Mouse (Mus musculus): Measurements from ENCODE around the gene Celsr1. TPM values are rescaled to one million over a fixed set of nuclear protein-coding genes. Genes with fewer than 3 reads are reported as not detected.

The Celsr1 gene
- polyA plus RNA-seq, 1 experiment: 2.2 TPM

- TF ChIP-seq CTCF (IDR thresholded peaks at IDR 0.05; ENCODE audit: extremely low read depth, insufficient read depth, low read length) (no peak), POLR2A (IDR thresholded peaks at IDR 0.05; ENCODE audit: extremely low read depth, insufficient read depth, low read length) (no peak)
- Histone ChIP-seq H3K4me1 (ENCODE audit: control insufficient read depth, insufficient read depth, low read length) (0 out of 2 replicates have a peak, but pooled peaks cover 2% of the 10 kb centered on the region), H3K4me3 (ENCODE audit: insufficient read depth, low read length) (no peak overlapping the region), H3K27ac (ENCODE audit: insufficient read depth, low read length) (no peak overlapping the region)
Observed at GRCm38 (mm10) chr15:86050170-86050743, 16.7 kb upstream of the Celsr1 start.

- H3K27ac ChIP-seq (ENCODE audit: insufficient read depth, low read length): no peak overlapping the region
- 0 out of 2 replicates have a peak, but pooled peaks cover 2% of the 10 kb centered on the region for H3K4me1 ChIP-seq (ENCODE audit: control insufficient read depth, insufficient read depth, low read length)
- H3K4me3 ChIP-seq (ENCODE audit: insufficient read depth, low read length): no peak overlapping the region
- TF ChIP-seq CTCF (IDR thresholded peaks at IDR 0.05; ENCODE audit: extremely low read depth, insufficient read depth, low read length) (no peak), POLR2A (IDR thresholded peaks at IDR 0.05; ENCODE audit: extremely low read depth, insufficient read depth, low read length) (no peak)
Observed at GRCm38 (mm10) chr15:86049510-86049909, 15.9 kb upstream of the Celsr1 start.

GRCm38 (mm10) chr15:86042364-86042763 is 8.8 kb upstream of the Celsr1 start:
- Histone ChIP-seq H3K4me3 (ENCODE audit: insufficient read depth, low read length) (no peak overlapping the region), H3K4me1 (ENCODE audit: control insufficient read depth, insufficient read depth, low read length) (no peaks in the 10 kb centered on the region), H3K27ac (ENCODE audit: insufficient read depth, low read length) (no peak overlapping the region)
- TF ChIP-seq CTCF (IDR thresholded peaks at IDR 0.05; ENCODE audit: extremely low read depth, insufficient read depth, low read length) (no peak), POLR2A (IDR thresholded peaks at IDR 0.05; ENCODE audit: extremely low read depth, insufficient read depth, low read length) (no peak)

GRCm38 (mm10) chr15:86041421-86041820 is 7.8 kb upstream of the Celsr1 start:
- no peak for TF ChIP-seq CTCF (IDR thresholded peaks at IDR 0.05; ENCODE audit: extremely low read depth, insufficient read depth, low read length)
- TF ChIP-seq POLR2A (IDR thresholded peaks at IDR 0.05; ENCODE audit: extremely low read depth, insufficient read depth, low read length): no peak
- no peak overlapping the region for H3K4me3 ChIP-seq (ENCODE audit: insufficient read depth, low read length)

GRCm38 (mm10) chr15:86038802-86039201 is 5.2 kb upstream of the Celsr1 start:
- no peak overlapping the region for H3K4me3 ChIP-seq (ENCODE audit: insufficient read depth, low read length)
- no peak overlapping the region for H3K27ac ChIP-seq (ENCODE audit: insufficient read depth, low read length)
- H3K4me1 ChIP-seq (ENCODE audit: control insufficient read depth, insufficient read depth, low read length): peaks cover 2% of the 10 kb centered on the region; the same call in 1 of the 2 replicates
- TF ChIP-seq CTCF (IDR thresholded peaks at IDR 0.05; ENCODE audit: extremely low read depth, insufficient read depth, low read length): peak; percentile 98
- no peak for TF ChIP-seq POLR2A (IDR thresholded peaks at IDR 0.05; ENCODE audit: extremely low read depth, insufficient read depth, low read length)

More at GRCm38 (mm10) chr15:86041421-86041820, 7.8 kb upstream of the Celsr1 start:
- Histone ChIP-seq H3K27ac (ENCODE audit: insufficient read depth, low read length) (no peak overlapping the region), H3K4me1 (ENCODE audit: control insufficient read depth, insufficient read depth, low read length) (no peaks in the 10 kb centered on the region)

GRCm38 (mm10) chr15:86035913-86036312 is 2.3 kb upstream of the Celsr1 start:
- Histone ChIP-seq H3K4me3 (ENCODE audit: insufficient read depth, low read length) (no peak overlapping the region), H3K27ac (ENCODE audit: insufficient read depth, low read length) (no peak overlapping the region), H3K4me1 (ENCODE audit: control insufficient read depth, insufficient read depth, low read length) (peaks cover 2% of the 10 kb centered on the region; the same call in 1 of the 2 replicates)

GRCm38 (mm10) chr15:86034781-86035360 is 1.3 kb upstream of the Celsr1 start:
- Histone ChIP-seq H3K4me1 (ENCODE audit: control insufficient read depth, insufficient read depth, low read length) (peaks cover 2% of the 10 kb centered on the region; the same call in 1 of the 2 replicates), H3K27ac (ENCODE audit: insufficient read depth, low read length) (no peak overlapping the region), H3K4me3 (ENCODE audit: insufficient read depth, low read length) (no peak overlapping the region)
- TF ChIP-seq POLR2A (IDR thresholded peaks at IDR 0.05; ENCODE audit: extremely low read depth, insufficient read depth, low read length) (no peak), CTCF (IDR thresholded peaks at IDR 0.05; ENCODE audit: extremely low read depth, insufficient read depth, low read length) (no peak)

More at GRCm38 (mm10) chr15:86035913-86036312, 2.3 kb upstream of the Celsr1 start:
- no peak for TF ChIP-seq CTCF (IDR thresholded peaks at IDR 0.05; ENCODE audit: extremely low read depth, insufficient read depth, low read length)
- no peak for TF ChIP-seq POLR2A (IDR thresholded peaks at IDR 0.05; ENCODE audit: extremely low read depth, insufficient read depth, low read length)

GRCm38 (mm10) chr15:86034021-86034523 is 495 bp upstream of the Celsr1 start:
- H3K4me3 ChIP-seq (ENCODE audit: insufficient read depth, low read length): no peak overlapping the region
- H3K4me1 ChIP-seq (ENCODE audit: control insufficient read depth, insufficient read depth, low read length): peaks cover 2% of the 10 kb centered on the region; the same call in 1 of the 2 replicates
- no peak for TF ChIP-seq POLR2A (IDR thresholded peaks at IDR 0.05; ENCODE audit: extremely low read depth, insufficient read depth, low read length)
- H3K27ac ChIP-seq (ENCODE audit: insufficient read depth, low read length): no peak overlapping the region

GRCm38 (mm10) chr15:86032811-86033190 is 776 bp downstream of the Celsr1 start:
- TF ChIP-seq POLR2A (IDR thresholded peaks at IDR 0.05; ENCODE audit: extremely low read depth, insufficient read depth, low read length) (no peak), CTCF (IDR thresholded peaks at IDR 0.05; ENCODE audit: extremely low read depth, insufficient read depth, low read length) (peak; percentile 46)
- Histone ChIP-seq H3K4me1 (ENCODE audit: control insufficient read depth, insufficient read depth, low read length) (peaks cover 2% of the 10 kb centered on the region; the same call in 1 of the 2 replicates), H3K27ac (ENCODE audit: insufficient read depth, low read length) (no peak overlapping the region), H3K4me3 (ENCODE audit: insufficient read depth, low read length) (no peak overlapping the region; the same call in 1 of the 2 replicates)

GRCm38 (mm10) chr15:86029981-86030380 is 3.6 kb downstream of the Celsr1 start:
- Histone ChIP-seq H3K4me3 (ENCODE audit: insufficient read depth, low read length) (no peak overlapping the region), H3K4me1 (ENCODE audit: control insufficient read depth, insufficient read depth, low read length) (peaks cover 2% of the 10 kb centered on the region; the same call in 1 of the 2 replicates), H3K27ac (ENCODE audit: insufficient read depth, low read length) (no peak overlapping the region)
- TF ChIP-seq POLR2A (IDR thresholded peaks at IDR 0.05; ENCODE audit: extremely low read depth, insufficient read depth, low read length) (no peak), CTCF (IDR thresholded peaks at IDR 0.05; ENCODE audit: extremely low read depth, insufficient read depth, low read length) (no peak)

All from cortical plate, adult 2 months (tissue).